10 mouse cellular contexts compared by ENCODE assay signal in the genomic region with DNA sequence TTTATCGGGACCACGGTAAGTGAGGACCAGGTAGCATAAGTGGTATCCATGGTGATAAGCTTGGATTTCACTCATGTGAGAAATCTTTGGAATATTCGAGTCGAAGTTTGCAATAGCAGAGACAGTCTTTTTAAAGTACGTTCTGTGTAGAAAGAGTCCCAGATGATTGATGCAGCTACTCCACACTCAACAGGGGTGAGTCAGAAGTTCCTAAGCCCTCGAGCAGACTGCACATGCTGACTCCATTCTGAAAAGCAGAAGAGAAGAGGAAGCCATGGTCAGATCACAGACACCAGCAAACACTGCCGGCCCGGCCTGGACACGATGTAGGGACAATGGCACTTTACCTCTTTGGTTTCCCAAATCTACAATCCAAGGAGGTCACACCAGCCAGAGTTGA.
"Had no signal": no experiment of that assay in that cellular context is flagged by ENCODE, and none has a peak within 500 bp of the region (broad histone marks: within the 10 kb centered on the region; RNA-seq: fewer than 3 reads in every experiment).

No protein-coding gene starts in this region.

- H3K4me2 ChIP-seq: limb, embryonic 13.5 days; midbrain, embryonic 12.5 days; neural tube, embryonic 13.5 days had no signal

- H3K9ac ChIP-seq: limb, embryonic 13.5 days; liver, embryonic 14.5 days; midbrain, embryonic 12.5 days; neural tube, embryonic 13.5 days had no signal

- ATAC-seq: midbrain, embryonic 16.5 days had no signal

- H3K27ac ChIP-seq: limb, embryonic 13.5 days; liver, embryonic 14.5 days; midbrain, embryonic 12.5 days; neural tube, embryonic 13.5 days had no signal

- H3K4me3 ChIP-seq: limb, embryonic 13.5 days; midbrain, embryonic 12.5 days; neural tube, embryonic 13.5 days had no signal

- DNase-seq: kidney, postnatal 25 days; left cerebral cortex, postnatal 4 days; lung, adult 18-20 months; right cerebral cortex, postnatal 25 days; thymus, postnatal 36 days had no signal

- H3K27me3 ChIP-seq: midbrain, embryonic 12.5 days; neural tube, embryonic 13.5 days had no signal

- H3K4me1 ChIP-seq: limb, embryonic 13.5 days; midbrain, embryonic 12.5 days; neural tube, embryonic 13.5 days had no signal

- H3K36me3 ChIP-seq: limb, embryonic 13.5 days; midbrain, embryonic 12.5 days; neural tube, embryonic 13.5 days had no signal

- H3K9me3 ChIP-seq: limb, embryonic 13.5 days; midbrain, embryonic 12.5 days; neural tube, embryonic 13.5 days had no signal
